Mouse (Mus musculus) frontal cortex, postnatal 36 days (tissue): ENCODE measurements around the gene Olfr913.

Experiments used
- DNase-seq, 2 experiments: peaks; one replicate each; pipeline ENCODE4 v3.0.0; 2022; ENCODE audit warnings: low spot score in 2 of 2

Gene Olfr913

GRCm38 (mm10) chr9:38592459-38592858 lies at the start of gene Olfr913:
TSS of gene Olfr913 (plus strand) at chr9:38592759.
- DNase-seq, result no peak

- DNase-seq, result no peak
These were observed 12.7 kb upstream of the Olfr913 start, which contains the start of gene Olfr912 for GRCm38 (mm10) chr9:38579878-38580277. TSS of gene Olfr912 (plus strand) at chr9:38580178.

GRCm38 (mm10) chr9:38591056-38591455 lies 1.5 kb upstream of the Olfr913 start:
- no peak for DNase-seq

GRCm38 (mm10) chr9:38604802-38605201 lies 12.2 kb downstream of the Olfr913 start, which contains the start of gene Olfr914:
TSS of gene Olfr914 (plus strand) at chr9:38605102.
- DNase-seq, result no peak

GRCm38 (mm10) chr9:38632406-38632805 lies 39.8 kb downstream of the Olfr913 start:
- DNase-seq, result no peak
